Mouse (Mus musculus): ENCODE data around the gene Hoxc9. TPM values are rescaled to one million over a fixed set of nuclear protein-coding genes. Genes with fewer than 3 reads are reported as not detected.
A peak's percentile ranks its signal among the peaks of the same experiment; 100 is the strongest.

The Hoxc9 gene
- polyA plus RNA-seq, 1 experiment from 2014 or later, result not detected

- Histone ChIP-seq H3K27me3 (ENCODE audit: control insufficient read depth, insufficient read depth, low read length) (peaks cover 99% of the 10 kb centered on the region), H3K4me1 (ENCODE audit: control insufficient read depth, insufficient read depth, low read length) (no peaks in the 10 kb centered on the region), H3K9ac (ENCODE audit: low read length) (no peak overlapping the region), H3K9me3 (ENCODE audit: control insufficient read depth, low read length) (no peaks in the 10 kb centered on the region), H3K27ac (ENCODE audit: low read depth, low read length) (no peak overlapping the region), H3K4me3 (ENCODE audit: low read depth, low read length) (no peak overlapping the region), H3K36me3 (ENCODE audit: control insufficient read depth, insufficient read depth, low read length) (no peaks in the 10 kb centered on the region), H3K4me2 (no peak overlapping the region)
- ATAC-seq (ENCODE audit: low FRiP score) (no peak), DNase-seq (ENCODE audit: low spot score, missing footprints) (no peak)
- WGBS, result 1% methylated on average over 27 of the region's 27 CpGs
These were observed 33.2 kb downstream of the Hoxc9 start for GRCm38 (mm10) chr15:103009265-103010111.

DNA sequence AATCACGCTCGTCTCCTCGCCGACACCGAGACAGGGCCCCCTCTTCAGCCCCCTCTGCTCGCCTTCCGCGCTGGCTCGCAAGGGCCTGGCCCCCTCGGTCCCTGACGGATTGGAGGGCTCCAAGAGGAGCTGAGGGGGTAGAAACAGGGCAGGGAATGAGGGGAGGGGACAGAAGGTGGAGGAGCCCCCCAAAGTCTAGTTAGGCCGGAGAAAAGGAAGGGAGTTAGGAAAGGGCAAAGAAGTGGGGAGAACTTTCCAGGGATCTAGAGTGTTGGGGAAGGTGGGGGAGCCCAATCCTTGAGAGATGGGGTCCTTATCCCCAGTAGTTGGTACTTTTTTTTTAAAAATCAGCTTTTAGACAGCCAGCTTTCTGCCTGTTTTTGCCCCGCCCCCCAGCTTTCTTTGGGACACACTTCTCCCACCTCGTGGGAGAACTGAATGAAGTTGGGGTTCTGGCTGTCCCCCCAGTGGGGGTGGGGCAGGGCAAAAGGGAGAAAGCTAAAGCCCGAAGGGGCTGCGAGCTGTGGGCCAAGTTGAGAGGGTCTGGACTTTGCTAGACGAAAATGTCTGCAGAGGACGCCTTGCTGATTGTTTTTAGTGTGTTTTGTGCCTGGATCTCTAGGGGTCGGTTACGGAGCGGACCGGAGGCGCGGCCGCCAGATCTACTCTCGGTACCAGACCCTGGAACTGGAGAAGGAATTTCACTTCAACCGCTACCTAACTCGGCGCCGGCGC lies 34.0 kb downstream of the Hoxc9 start:
- H3K4me3 ChIP-seq (ENCODE audit: low read depth, low read length), result no peak overlapping the region
- H3K4me2 ChIP-seq, result no peak overlapping the region
- H3K9me3 ChIP-seq (ENCODE audit: control insufficient read depth, low read length), result no peaks in the 10 kb centered on the region
- WGBS, result 1% methylated on average over 31 of the region's 31 CpGs
- H3K36me3 ChIP-seq (ENCODE audit: control insufficient read depth, insufficient read depth, low read length), result no peaks in the 10 kb centered on the region
- ATAC-seq (ENCODE audit: low FRiP score) (no peak), DNase-seq (ENCODE audit: low spot score, missing footprints) (no peak)
- H3K27me3 ChIP-seq (ENCODE audit: control insufficient read depth, insufficient read depth, low read length), result peaks cover 99% of the 10 kb centered on the region
- H3K27ac ChIP-seq (ENCODE audit: low read depth, low read length), result no peak overlapping the region
- no peaks in the 10 kb centered on the region for H3K4me1 ChIP-seq (ENCODE audit: control insufficient read depth, insufficient read depth, low read length)
- no peak overlapping the region for H3K9ac ChIP-seq (ENCODE audit: low read length)

DNA sequence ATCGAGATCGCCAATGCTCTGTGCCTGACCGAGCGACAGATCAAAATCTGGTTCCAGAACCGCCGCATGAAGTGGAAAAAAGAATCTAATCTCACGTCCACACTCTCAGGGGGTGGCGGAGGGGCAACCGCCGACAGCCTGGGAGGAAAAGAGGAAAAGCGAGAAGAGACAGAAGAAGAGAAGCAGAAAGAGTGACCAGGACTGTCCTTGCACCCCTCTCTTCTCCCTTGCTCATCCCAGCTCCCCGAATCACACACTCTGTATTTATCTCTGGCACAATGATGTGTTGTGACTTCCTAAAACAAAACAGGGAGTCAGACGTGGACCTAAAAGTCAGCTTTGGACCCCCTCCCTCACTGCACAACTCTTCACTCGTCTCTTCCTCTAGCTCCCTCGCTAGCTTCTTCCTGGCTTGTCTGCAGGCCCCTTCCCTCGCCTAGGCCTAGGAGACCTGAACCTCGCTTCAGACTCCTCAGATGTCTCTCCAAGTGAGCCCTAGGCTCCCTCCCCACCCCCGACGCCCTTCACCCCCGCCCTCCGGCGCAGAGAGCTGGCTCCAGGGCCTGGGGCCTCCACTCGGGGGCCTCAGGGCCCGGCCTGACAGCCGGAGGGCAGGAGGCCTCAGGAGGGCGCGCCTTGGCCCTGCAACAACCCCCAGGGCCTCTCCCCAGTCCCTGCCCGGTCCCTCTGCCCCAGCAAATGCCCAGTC lies 34.8 kb downstream of the Hoxc9 start:
- no peak for ATAC-seq (ENCODE audit: low FRiP score)
- H3K9ac ChIP-seq (ENCODE audit: low read length), result no peak overlapping the region
- no peak overlapping the region for H3K4me3 ChIP-seq (ENCODE audit: low read depth, low read length)
- no peaks in the 10 kb centered on the region for H3K9me3 ChIP-seq (ENCODE audit: control insufficient read depth, low read length)
- WGBS, result under 1% methylated on average over 28 of the region's 28 CpGs
- H3K36me3 ChIP-seq (ENCODE audit: control insufficient read depth, insufficient read depth, low read length), result no peaks in the 10 kb centered on the region
- H3K4me2 ChIP-seq, result no peak overlapping the region
- H3K27ac ChIP-seq (ENCODE audit: low read depth, low read length), result no peak overlapping the region
- no peak for DNase-seq (ENCODE audit: low spot score, missing footprints)
- H3K27me3 ChIP-seq (ENCODE audit: control insufficient read depth, insufficient read depth, low read length), result peaks cover 99% of the 10 kb centered on the region
- no peaks in the 10 kb centered on the region for H3K4me1 ChIP-seq (ENCODE audit: control insufficient read depth, insufficient read depth, low read length)

DNA sequence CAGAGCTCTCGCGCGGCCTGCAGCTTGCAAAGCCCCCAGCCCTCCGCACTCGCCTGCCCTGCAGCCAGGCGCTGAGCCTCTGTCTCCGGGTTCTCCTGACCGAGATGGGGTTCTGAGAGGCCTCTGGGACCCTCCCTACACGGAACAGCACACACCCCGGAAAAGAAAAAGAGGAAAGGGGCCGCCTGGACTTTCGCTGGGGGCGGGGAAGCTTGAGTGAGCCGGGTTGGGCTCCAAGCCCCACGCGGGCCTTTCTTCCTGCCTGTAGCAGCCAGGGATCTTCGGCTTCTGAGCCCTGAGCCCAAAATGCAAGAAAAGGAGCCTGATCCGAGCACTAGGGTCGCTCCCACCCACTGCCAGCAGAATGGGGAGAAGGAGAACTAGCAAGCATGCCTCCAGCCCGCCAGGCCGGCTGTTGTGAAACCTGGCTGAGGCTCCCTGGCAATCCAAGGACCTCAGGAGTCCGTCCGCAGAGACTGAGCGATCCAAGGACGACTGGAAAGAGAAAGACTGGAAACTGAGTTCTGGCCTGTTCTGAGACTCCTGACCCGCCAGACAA lies 35.8 kb downstream of the Hoxc9 start:
- no peak overlapping the region for H3K4me3 ChIP-seq (ENCODE audit: low read depth, low read length)
- DNase-seq (ENCODE audit: low spot score, missing footprints) (peak; percentile 95), ATAC-seq (ENCODE audit: low FRiP score) (no peak)
- H3K4me2 ChIP-seq, result no peak overlapping the region
- no peaks in the 10 kb centered on the region for H3K4me1 ChIP-seq (ENCODE audit: control insufficient read depth, insufficient read depth, low read length)
- H3K27ac ChIP-seq (ENCODE audit: low read depth, low read length), result no peak overlapping the region
- no peaks in the 10 kb centered on the region for H3K36me3 ChIP-seq (ENCODE audit: control insufficient read depth, insufficient read depth, low read length)
- H3K9ac ChIP-seq (ENCODE audit: low read length), result no peak overlapping the region
- H3K9me3 ChIP-seq (ENCODE audit: control insufficient read depth, low read length), result no peaks in the 10 kb centered on the region
- H3K27me3 ChIP-seq (ENCODE audit: control insufficient read depth, insufficient read depth, low read length), result peaks cover 99% of the 10 kb centered on the region
- WGBS, result under 1% methylated on average over 26 of the region's 26 CpGs

- Histone ChIP-seq H3K27ac (ENCODE audit: low read depth, low read length) (no peak overlapping the region), H3K4me1 (ENCODE audit: control insufficient read depth, insufficient read depth, low read length) (no peaks in the 10 kb centered on the region), H3K9ac (ENCODE audit: low read length) (no peak overlapping the region), H3K4me3 (ENCODE audit: low read depth, low read length) (no peak overlapping the region), H3K36me3 (ENCODE audit: control insufficient read depth, insufficient read depth, low read length) (no peaks in the 10 kb centered on the region), H3K4me2 (no peak overlapping the region), H3K9me3 (ENCODE audit: control insufficient read depth, low read length) (no peaks in the 10 kb centered on the region), H3K27me3 (ENCODE audit: control insufficient read depth, insufficient read depth, low read length) (peaks cover 99% of the 10 kb centered on the region)
- WGBS, result 2% methylated on average over 17 of the region's 17 CpGs
- ATAC-seq (ENCODE audit: low FRiP score), result no peak
- DNase-seq (ENCODE audit: low spot score, missing footprints), result peak; percentile 95
These were observed 37.2 kb downstream of the Hoxc9 start for GRCm38 (mm10) chr15:103013238-103013984.

GRCm38 (mm10) chr15:103014166-103015008 lies 38.1 kb downstream of the Hoxc9 start:
- ATAC-seq (ENCODE audit: low FRiP score) (no peak), DNase-seq (ENCODE audit: low spot score, missing footprints) (peak; percentile 94)
- Histone ChIP-seq H3K4me2 (no peak overlapping the region), H3K9me3 (ENCODE audit: control insufficient read depth, low read length) (no peaks in the 10 kb centered on the region), H3K4me3 (ENCODE audit: low read depth, low read length) (no peak overlapping the region), H3K36me3 (ENCODE audit: control insufficient read depth, insufficient read depth, low read length) (no peaks in the 10 kb centered on the region), H3K9ac (ENCODE audit: low read length) (no peak overlapping the region), H3K27me3 (ENCODE audit: control insufficient read depth, insufficient read depth, low read length) (peaks cover 99% of the 10 kb centered on the region), H3K27ac (ENCODE audit: low read depth, low read length) (no peak overlapping the region), H3K4me1 (ENCODE audit: control insufficient read depth, insufficient read depth, low read length) (no peaks in the 10 kb centered on the region)
- WGBS, result 1% methylated on average over 57 of the region's 57 CpGs

DNA sequence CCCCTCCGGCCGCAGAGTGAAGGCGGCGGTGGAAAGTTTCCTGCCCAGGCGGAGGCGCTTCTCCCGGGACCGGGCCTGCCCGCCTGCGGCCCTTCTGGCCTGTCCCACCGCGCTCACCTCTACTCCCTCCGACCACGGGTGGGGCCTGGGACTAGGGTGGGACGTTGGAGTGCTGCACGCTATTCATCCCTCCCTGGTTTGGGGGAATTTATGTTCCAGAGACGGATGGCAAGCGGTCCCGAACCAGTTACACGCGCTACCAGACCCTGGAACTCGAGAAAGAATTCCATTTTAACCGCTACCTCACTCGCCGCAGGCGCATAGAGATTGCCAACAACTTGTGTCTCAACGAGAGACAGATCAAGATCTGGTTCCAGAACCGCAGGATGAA lies 38.8 kb downstream of the Hoxc9 start:
- H3K9me3 ChIP-seq (ENCODE audit: control insufficient read depth, low read length), result no peaks in the 10 kb centered on the region
- under 1% methylated on average over 27 of the region's 28 CpGs for WGBS
- H3K4me3 ChIP-seq (ENCODE audit: low read depth, low read length), result no peak overlapping the region
- H3K36me3 ChIP-seq (ENCODE audit: control insufficient read depth, insufficient read depth, low read length), result no peaks in the 10 kb centered on the region
- ATAC-seq (ENCODE audit: low FRiP score) (no peak), DNase-seq (ENCODE audit: low spot score, missing footprints) (peak; percentile 95)
- H3K27me3 ChIP-seq (ENCODE audit: control insufficient read depth, insufficient read depth, low read length), result peaks cover 99% of the 10 kb centered on the region
- no peaks in the 10 kb centered on the region for H3K4me1 ChIP-seq (ENCODE audit: control insufficient read depth, insufficient read depth, low read length)
- H3K4me2 ChIP-seq, result no peak overlapping the region
- no peak overlapping the region for H3K27ac ChIP-seq (ENCODE audit: low read depth, low read length)
- no peak overlapping the region for H3K9ac ChIP-seq (ENCODE audit: low read length)

Measured in midbrain, embryonic 11.5 days (tissue).